Mouse (Mus musculus): ENCODE results near the gene Plekhb2. TPM values are rescaled to one million over a fixed set of nuclear protein-coding genes. Genes with fewer than 3 reads are reported as not detected.

Gene Plekhb2
- polyA plus RNA-seq, 1 experiment from 2014 or later = 74.2 TPM

- Histone ChIP-seq H3K9me3 (no peaks in the 10 kb centered on the region), H3K36me3 (peaks cover 25% of the 10 kb centered on the region), H3K27me3 (no peaks in the 10 kb centered on the region), H3K27ac (replicated peaks) (no peak overlapping the region), H3K9ac (no peak overlapping the region), H3K4me1 (replicated peaks) (peaks cover 64% of the 10 kb centered on the region), H3K4me2 (no peak overlapping the region), H3K4me3 (no peak overlapping the region)
- ATAC-seq (ENCODE audit: low read depth) = no peak
- 69% methylated on average over 6 of the region's 6 CpGs for WGBS
These were observed 11.7 kb upstream of the Plekhb2 start for GRCm38 (mm10) chr1:34837951-34838689.

- Histone ChIP-seq H3K9me3 (no peaks in the 10 kb centered on the region), H3K36me3 (peaks cover 24% of the 10 kb centered on the region), H3K4me3 (no peak overlapping the region), H3K27me3 (no peaks in the 10 kb centered on the region), H3K9ac (peak overlapping the region; percentile 38; the same call in 1 of the 2 replicates), H3K4me2 (peak overlapping the region; percentile 26), H3K27ac (replicated peaks) (no peak overlapping the region), H3K4me1 (replicated peaks) (peaks cover 59% of the 10 kb centered on the region)
- no peak for ATAC-seq (ENCODE audit: low read depth)
- 62% methylated on average over 12 of the region's 12 CpGs for WGBS
These were observed 10.5 kb upstream of the Plekhb2 start for GRCm38 (mm10) chr1:34839241-34839640.

GRCm38 (mm10) chr1:34841709-34842388 is 7.9 kb upstream of the Plekhb2 start:
- H3K4me2 ChIP-seq = peak overlapping the region; percentile 97
- peak overlapping the region; percentile 99 for H3K27ac ChIP-seq (replicated peaks)
- peaks cover 50% of the 10 kb centered on the region for H3K4me1 ChIP-seq (replicated peaks)
- WGBS = 1% methylated on average over 12 of the region's 12 CpGs
- no peaks in the 10 kb centered on the region for H3K36me3 ChIP-seq
- no peak for ATAC-seq (ENCODE audit: low read depth)
- H3K4me3 ChIP-seq = peak overlapping the region; percentile 80
- peak overlapping the region; percentile 92 for H3K9ac ChIP-seq
- H3K27me3 ChIP-seq = no peaks in the 10 kb centered on the region
- H3K9me3 ChIP-seq = no peaks in the 10 kb centered on the region

- Histone ChIP-seq H3K27me3 (no peaks in the 10 kb centered on the region), H3K4me2 (peak overlapping the region; percentile 97), H3K27ac (replicated peaks) (peak overlapping the region; percentile 99), H3K4me1 (replicated peaks) (peaks cover 46% of the 10 kb centered on the region), H3K4me3 (peak overlapping the region; percentile 80), H3K9me3 (no peaks in the 10 kb centered on the region), H3K9ac (peak overlapping the region; percentile 92), H3K36me3 (no peaks in the 10 kb centered on the region)
- peak; percentile 89 for ATAC-seq (ENCODE audit: low read depth)
- under 1% methylated on average over 50 of the region's 51 CpGs for WGBS
These were observed 7.4 kb upstream of the Plekhb2 start for GRCm38 (mm10) chr1:34842389-34842861.

GRCm38 (mm10) chr1:34842887-34843618 is 6.7 kb upstream of the Plekhb2 start, which contains the start of gene Fam168b:
TSS of gene Fam168b (minus strand) at chr1:34843065.
- peaks cover 40% of the 10 kb centered on the region for H3K4me1 ChIP-seq (replicated peaks)
- ATAC-seq (ENCODE audit: low read depth) = peak; percentile 90
- no peaks in the 10 kb centered on the region for H3K9me3 ChIP-seq
- under 1% methylated on average over 56 of the region's 59 CpGs for WGBS
- peak within 1 kb of the TSS; percentile 92 for H3K9ac ChIP-seq
- peak within 1 kb of the TSS; percentile 97 for H3K4me2 ChIP-seq
- H3K36me3 ChIP-seq = no peaks in the 10 kb centered on the region
- peak within 1 kb of the TSS; percentile 80 for H3K4me3 ChIP-seq
- H3K27ac ChIP-seq (replicated peaks) = peak within 1 kb of the TSS; percentile 99
- H3K27me3 ChIP-seq = no peaks in the 10 kb centered on the region

GRCm38 (mm10) chr1:34847070-34847469 is 2.7 kb upstream of the Plekhb2 start:
- H3K36me3 ChIP-seq = no peaks in the 10 kb centered on the region
- no peak overlapping the region for H3K4me2 ChIP-seq
- H3K4me1 ChIP-seq (replicated peaks) = peaks cover 34% of the 10 kb centered on the region
- no peak overlapping the region for H3K9ac ChIP-seq
- WGBS = 87% methylated on average over 3 of the region's 3 CpGs
- H3K9me3 ChIP-seq = no peaks in the 10 kb centered on the region
- H3K27ac ChIP-seq (replicated peaks) = no peak overlapping the region
- H3K4me3 ChIP-seq = no peak overlapping the region
- no peaks in the 10 kb centered on the region for H3K27me3 ChIP-seq
- no peak for ATAC-seq (ENCODE audit: low read depth)

- no peaks in the 10 kb centered on the region for H3K36me3 ChIP-seq
- peak overlapping the region; percentile 94 for H3K9ac ChIP-seq
- H3K27ac ChIP-seq (replicated peaks) = no peak overlapping the region
- peak overlapping the region; percentile 65 for H3K4me2 ChIP-seq
- H3K4me1 ChIP-seq (replicated peaks) = peaks cover 40% of the 10 kb centered on the region
- ATAC-seq (ENCODE audit: low read depth) = peak; percentile 82
- 43% methylated on average over 11 of the region's 11 CpGs for WGBS
- H3K4me3 ChIP-seq = peak overlapping the region; percentile 82
- no peaks in the 10 kb centered on the region for H3K9me3 ChIP-seq
- H3K27me3 ChIP-seq = no peaks in the 10 kb centered on the region
These were observed 764 bp downstream of the Plekhb2 start for GRCm38 (mm10) chr1:34850343-34851136.

- Histone ChIP-seq H3K4me3 (no peak overlapping the region), H3K4me1 (replicated peaks) (peaks cover 40% of the 10 kb centered on the region)
- WGBS = 49% methylated on average over 6 of the region's 6 CpGs
These were observed 1.8 kb downstream of the Plekhb2 start for GRCm38 (mm10) chr1:34851562-34851961.

GRCm38 (mm10) chr1:34852116-34852878 is 2.5 kb downstream of the Plekhb2 start:
- ATAC-seq (ENCODE audit: low read depth) = no peak
- no peak overlapping the region for H3K4me3 ChIP-seq
- peak overlapping the region; percentile 58 for H3K9ac ChIP-seq
- H3K4me2 ChIP-seq = peak overlapping the region; percentile 65
- WGBS = 85% methylated on average over 11 of the region's 11 CpGs
- H3K9me3 ChIP-seq = no peaks in the 10 kb centered on the region
- no peak overlapping the region; the same call in 1 of the 2 replicates for H3K27ac ChIP-seq (replicated peaks)
- no peaks in the 10 kb centered on the region for H3K36me3 ChIP-seq
- no peaks in the 10 kb centered on the region for H3K27me3 ChIP-seq
- H3K4me1 ChIP-seq (replicated peaks) = peaks cover 40% of the 10 kb centered on the region

More at GRCm38 (mm10) chr1:34851562-34851961, 1.8 kb downstream of the Plekhb2 start:
- H3K9ac ChIP-seq = peak overlapping the region; percentile 58; the same call in 1 of the 2 replicates
- H3K9me3 ChIP-seq = no peaks in the 10 kb centered on the region
- peak overlapping the region; percentile 65 for H3K4me2 ChIP-seq
- H3K36me3 ChIP-seq = no peaks in the 10 kb centered on the region
- no peak overlapping the region for H3K27ac ChIP-seq (replicated peaks)
- no peak for ATAC-seq (ENCODE audit: low read depth)
- no peaks in the 10 kb centered on the region for H3K27me3 ChIP-seq

- H3K27ac ChIP-seq (replicated peaks) = no peak overlapping the region
- ATAC-seq (ENCODE audit: low read depth) = no peak
- no peak overlapping the region for H3K9ac ChIP-seq
- 84% methylated on average over 2 of the region's 2 CpGs for WGBS
- H3K4me3 ChIP-seq = no peak overlapping the region
- no peaks in the 10 kb centered on the region for H3K9me3 ChIP-seq
- no peaks in the 10 kb centered on the region for H3K27me3 ChIP-seq
- H3K4me1 ChIP-seq (replicated peaks) = peaks cover 40% of the 10 kb centered on the region
- H3K4me2 ChIP-seq = no peak overlapping the region
- H3K36me3 ChIP-seq = no peaks in the 10 kb centered on the region
These were observed 4.0 kb downstream of the Plekhb2 start for GRCm38 (mm10) chr1:34853786-34854185.
